Mouse (Mus musculus): ENCODE data around the gene Eif4g3. TPM values are rescaled to one million over a fixed set of nuclear protein-coding genes. Genes with fewer than 3 reads are reported as not detected.
A peak's percentile ranks its signal among the peaks of the same experiment; 100 is the strongest.

The Eif4g3 gene
- polyA plus RNA-seq, 1 experiment from 2014 or later: 56.9 TPM

DNA sequence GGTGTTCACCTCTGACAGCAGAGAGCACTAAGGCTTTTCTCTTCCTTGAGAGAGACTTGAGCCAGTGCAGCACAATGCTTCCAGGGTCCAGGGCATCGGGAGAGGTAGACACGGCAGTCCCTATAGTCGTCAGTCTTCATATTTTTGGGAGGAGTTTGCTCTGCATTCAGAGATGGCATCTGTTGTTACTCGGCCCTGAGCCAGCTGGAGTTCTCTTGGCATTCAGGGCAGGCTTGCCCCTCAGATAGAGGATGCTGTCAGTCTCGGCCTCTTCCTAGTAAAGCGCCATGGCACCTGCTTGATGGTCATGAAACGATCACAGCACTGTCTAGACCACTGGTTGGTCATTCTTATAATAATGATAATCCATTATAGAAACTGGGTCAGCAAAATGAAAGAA, 131.2 kb downstream of the Eif4g3 start:
- ATAC-seq (ENCODE audit: low FRiP score) (no peak), DNase-seq (ENCODE audit: low spot score) (no peak)
- peaks cover 3% of the 10 kb centered on the region; the same call in 1 of the 2 replicates for H3K36me3 ChIP-seq (ENCODE audit: control insufficient read depth, insufficient read depth, low read length)
- H3K27me3 ChIP-seq (ENCODE audit: control insufficient read depth, insufficient read depth, low read length): no peaks in the 10 kb centered on the region
- H3K4me1 ChIP-seq (replicated peaks; ENCODE audit: control insufficient read depth, insufficient read depth, low read length): no peaks in the 10 kb centered on the region
- no peaks in the 10 kb centered on the region for H3K9me3 ChIP-seq (ENCODE audit: control insufficient read depth, low read length)
- H3K27ac ChIP-seq (ENCODE audit: low read depth, low read length): no peak overlapping the region
- WGBS: 87% methylated on average over 7 of the region's 7 CpGs
- H3K9ac ChIP-seq (ENCODE audit: low read depth, low read length): no peak overlapping the region
- H3K4me2 ChIP-seq (replicated peaks; ENCODE audit: low read depth, low read length): no peak overlapping the region
- H3K4me3 ChIP-seq (ENCODE audit: low read depth, low read length): no peak overlapping the region

DNA sequence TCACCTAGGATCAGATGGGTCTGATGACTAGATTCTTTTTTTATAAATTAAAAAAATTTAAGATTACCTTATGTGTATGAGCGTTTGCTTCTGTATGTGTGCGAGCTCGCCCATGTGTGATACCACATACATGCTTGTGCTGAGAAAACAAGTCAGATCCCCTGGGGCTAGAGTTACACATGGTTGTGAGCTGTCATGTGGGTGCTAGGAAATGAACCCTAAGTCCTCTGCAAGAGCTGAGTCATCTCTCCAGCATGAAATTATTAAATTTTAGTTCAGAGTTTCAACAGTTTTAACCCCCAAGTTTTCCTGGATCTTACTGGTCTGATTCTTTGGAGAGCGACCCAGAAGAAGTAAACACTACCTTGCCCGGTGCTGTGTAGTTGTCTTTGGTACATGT, 134.5 kb downstream of the Eif4g3 start:
- ATAC-seq (ENCODE audit: low FRiP score) (no peak), DNase-seq (ENCODE audit: low spot score) (no peak)
- H3K36me3 ChIP-seq (ENCODE audit: control insufficient read depth, insufficient read depth, low read length): peaks cover 3% of the 10 kb centered on the region; the same call in 1 of the 2 replicates
- H3K9me3 ChIP-seq (ENCODE audit: control insufficient read depth, low read length): no peaks in the 10 kb centered on the region
- H3K4me1 ChIP-seq (replicated peaks; ENCODE audit: control insufficient read depth, insufficient read depth, low read length): no peaks in the 10 kb centered on the region
- no peak overlapping the region for H3K4me3 ChIP-seq (ENCODE audit: low read depth, low read length)
- no peaks in the 10 kb centered on the region for H3K27me3 ChIP-seq (ENCODE audit: control insufficient read depth, insufficient read depth, low read length)
- H3K4me2 ChIP-seq (replicated peaks; ENCODE audit: low read depth, low read length): no peak overlapping the region
- H3K9ac ChIP-seq (ENCODE audit: low read depth, low read length): no peak overlapping the region
- no peak overlapping the region for H3K27ac ChIP-seq (ENCODE audit: low read depth, low read length)
- WGBS: 98% methylated on average over 5 of the region's 5 CpGs

DNA sequence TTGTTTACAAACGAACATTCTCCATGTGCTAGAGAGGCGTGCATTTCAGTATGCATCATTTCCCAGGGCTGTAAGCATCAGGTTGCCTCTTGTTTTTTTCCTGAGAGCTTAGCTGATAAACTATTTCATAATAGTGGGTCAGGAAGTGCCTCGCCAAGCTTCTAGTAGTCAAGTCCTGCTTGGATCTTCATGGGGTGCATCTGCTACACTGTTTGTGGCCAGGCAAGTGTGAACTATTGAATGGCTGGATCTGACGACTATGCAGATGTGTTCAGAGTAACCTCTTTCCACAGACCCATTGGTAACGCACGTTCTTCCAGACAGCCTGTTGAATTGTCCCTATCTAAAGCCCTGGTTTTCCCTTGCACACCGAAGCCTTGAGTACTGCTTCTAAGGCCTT, 135.0 kb downstream of the Eif4g3 start:
- H3K27me3 ChIP-seq (ENCODE audit: control insufficient read depth, insufficient read depth, low read length): no peaks in the 10 kb centered on the region
- no peak overlapping the region for H3K9ac ChIP-seq (ENCODE audit: low read depth, low read length)
- ATAC-seq (ENCODE audit: low FRiP score) (no peak), DNase-seq (ENCODE audit: low spot score) (no peak)
- H3K27ac ChIP-seq (ENCODE audit: low read depth, low read length): no peak overlapping the region
- H3K4me1 ChIP-seq (replicated peaks; ENCODE audit: control insufficient read depth, insufficient read depth, low read length): no peaks in the 10 kb centered on the region
- H3K36me3 ChIP-seq (ENCODE audit: control insufficient read depth, insufficient read depth, low read length): peaks cover 3% of the 10 kb centered on the region; the same call in 1 of the 2 replicates
- H3K4me3 ChIP-seq (ENCODE audit: low read depth, low read length): no peak overlapping the region
- H3K9me3 ChIP-seq (ENCODE audit: control insufficient read depth, low read length): no peaks in the 10 kb centered on the region
- 87% methylated on average over 7 of the region's 7 CpGs for WGBS
- H3K4me2 ChIP-seq (replicated peaks; ENCODE audit: low read depth, low read length): no peak overlapping the region

DNA sequence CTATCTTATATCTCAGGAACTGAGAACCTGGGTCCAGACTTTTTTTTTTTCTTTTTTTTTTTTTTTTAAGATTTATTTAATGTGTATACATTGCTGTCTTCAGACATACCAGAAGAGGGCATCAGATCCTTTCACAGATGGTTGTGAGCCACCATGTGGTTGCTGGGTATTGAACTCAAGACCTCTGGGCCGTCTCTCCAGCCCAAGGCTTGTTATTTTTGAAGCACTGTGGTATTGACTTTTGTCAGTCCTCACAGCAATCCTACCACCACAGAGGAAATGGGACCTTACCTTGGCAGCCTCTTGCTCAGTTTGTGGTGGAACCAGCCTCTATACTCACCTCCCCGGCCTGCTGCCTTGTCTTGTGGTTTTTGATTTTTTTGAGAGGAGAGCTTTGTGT, 137.3 kb downstream of the Eif4g3 start:
- Histone ChIP-seq H3K4me2 (replicated peaks; ENCODE audit: low read depth, low read length) (no peak overlapping the region), H3K4me3 (ENCODE audit: low read depth, low read length) (no peak overlapping the region), H3K4me1 (replicated peaks; ENCODE audit: control insufficient read depth, insufficient read depth, low read length) (no peaks in the 10 kb centered on the region), H3K9me3 (ENCODE audit: control insufficient read depth, low read length) (no peaks in the 10 kb centered on the region), H3K27ac (ENCODE audit: low read depth, low read length) (no peak overlapping the region), H3K27me3 (ENCODE audit: control insufficient read depth, insufficient read depth, low read length) (no peaks in the 10 kb centered on the region), H3K9ac (ENCODE audit: low read depth, low read length) (no peak overlapping the region), H3K36me3 (ENCODE audit: control insufficient read depth, insufficient read depth, low read length) (peaks cover 3% of the 10 kb centered on the region; the same call in 1 of the 2 replicates)
- no peak for DNase-seq (ENCODE audit: low spot score)
- no peak for ATAC-seq (ENCODE audit: low FRiP score)
- WGBS: 79% methylated on average over 2 of the region's 2 CpGs

DNA sequence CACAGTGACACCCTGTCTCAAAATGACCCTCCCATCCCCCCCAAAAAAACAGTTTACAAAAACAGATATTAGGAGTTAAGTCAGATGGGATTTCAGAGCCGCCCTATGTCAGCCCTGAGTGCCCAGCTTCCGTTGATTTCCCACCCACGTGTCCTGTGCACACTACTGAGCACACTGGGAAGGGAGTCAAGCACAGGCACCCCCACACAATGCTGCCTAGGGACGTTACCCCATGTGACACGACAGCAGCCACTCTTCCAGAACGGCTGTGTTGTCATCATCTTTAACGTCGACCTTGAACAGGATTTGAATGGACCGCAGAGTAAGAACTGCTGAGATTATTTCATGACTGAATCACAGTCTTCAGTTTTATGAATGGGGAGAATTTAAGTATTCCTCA, 138.4 kb downstream of the Eif4g3 start:
- ATAC-seq (ENCODE audit: low FRiP score): no peak
- no peak overlapping the region for H3K9ac ChIP-seq (ENCODE audit: low read depth, low read length)
- no peaks in the 10 kb centered on the region for H3K36me3 ChIP-seq (ENCODE audit: control insufficient read depth, insufficient read depth, low read length)

DNA sequence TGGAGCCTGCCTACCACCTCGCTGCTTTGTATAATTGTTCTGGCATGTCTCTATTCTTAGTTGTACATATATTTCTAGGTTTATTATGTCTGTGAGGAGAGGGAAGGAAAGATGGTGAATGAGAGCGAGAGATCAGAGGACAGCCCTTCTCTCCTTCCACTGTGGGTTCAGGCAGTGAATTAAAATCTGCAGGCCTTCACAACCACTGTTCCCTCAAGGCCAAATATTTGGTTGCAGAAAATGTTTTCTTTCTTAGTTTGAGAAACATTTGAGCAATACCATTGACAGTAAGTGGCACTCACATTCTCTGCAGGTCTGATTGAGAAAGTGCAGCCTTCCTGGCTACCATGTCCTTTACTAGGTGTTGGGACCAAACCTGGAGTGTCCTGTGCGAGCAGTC, 138.9 kb downstream of the Eif4g3 start:
- DNase-seq (ENCODE audit: low spot score): no peak
- Histone ChIP-seq H3K27ac (ENCODE audit: low read depth, low read length) (peak overlapping the region; percentile 30; the same call in 1 of the 2 replicates), H3K4me2 (replicated peaks; ENCODE audit: low read depth, low read length) (no peak overlapping the region), H3K4me3 (ENCODE audit: low read depth, low read length) (no peak overlapping the region), H3K27me3 (ENCODE audit: control insufficient read depth, insufficient read depth, low read length) (no peaks in the 10 kb centered on the region), H3K4me1 (replicated peaks; ENCODE audit: control insufficient read depth, insufficient read depth, low read length) (no peaks in the 10 kb centered on the region), H3K9ac (ENCODE audit: low read depth, low read length) (no peak overlapping the region), H3K9me3 (ENCODE audit: control insufficient read depth, low read length) (no peaks in the 10 kb centered on the region), H3K36me3 (ENCODE audit: control insufficient read depth, insufficient read depth, low read length) (no peaks in the 10 kb centered on the region)
- WGBS: 97% methylated on average over 3 of the region's 3 CpGs
- no peak for ATAC-seq (ENCODE audit: low FRiP score)

More for the DNA sequence above, 138.4 kb downstream of the Eif4g3 start:
- Histone ChIP-seq H3K27ac (ENCODE audit: low read depth, low read length) (peak overlapping the region; percentile 30; the same call in 1 of the 2 replicates), H3K27me3 (ENCODE audit: control insufficient read depth, insufficient read depth, low read length) (no peaks in the 10 kb centered on the region), H3K4me2 (replicated peaks; ENCODE audit: low read depth, low read length) (no peak overlapping the region), H3K4me3 (ENCODE audit: low read depth, low read length) (no peak overlapping the region), H3K4me1 (replicated peaks; ENCODE audit: control insufficient read depth, insufficient read depth, low read length) (no peaks in the 10 kb centered on the region), H3K9me3 (ENCODE audit: control insufficient read depth, low read length) (no peaks in the 10 kb centered on the region)
- 91% methylated on average over 9 of the region's 9 CpGs for WGBS
- DNase-seq (ENCODE audit: low spot score): no peak

DNA sequence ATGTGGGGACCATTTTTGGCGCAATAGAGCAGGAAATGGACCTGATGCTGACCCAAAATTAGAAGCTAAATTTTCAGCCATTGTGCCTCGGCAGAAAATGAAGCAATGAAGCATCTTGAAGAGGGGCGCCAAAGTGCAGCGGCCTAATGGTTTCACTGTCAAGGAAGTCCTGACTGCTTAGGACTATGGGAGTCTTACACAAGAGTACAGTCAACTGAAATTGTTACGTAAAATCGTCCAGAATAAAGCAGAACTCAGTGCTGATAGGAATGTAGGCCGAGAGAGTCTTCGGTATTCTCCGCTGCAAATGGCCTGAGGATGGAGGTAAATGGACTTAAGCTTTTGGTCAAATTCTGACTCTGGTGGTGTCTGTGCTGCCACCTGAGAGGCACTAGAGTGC, 140.5 kb downstream of the Eif4g3 start:
- H3K9me3 ChIP-seq (ENCODE audit: control insufficient read depth, low read length): no peaks in the 10 kb centered on the region
- no peak overlapping the region for H3K4me3 ChIP-seq (ENCODE audit: low read depth, low read length)
- 95% methylated on average over 9 of the region's 9 CpGs for WGBS
- DNase-seq (ENCODE audit: low spot score) (no peak), ATAC-seq (ENCODE audit: low FRiP score) (no peak)
- H3K36me3 ChIP-seq (ENCODE audit: control insufficient read depth, insufficient read depth, low read length): no peaks in the 10 kb centered on the region
- H3K4me1 ChIP-seq (replicated peaks; ENCODE audit: control insufficient read depth, insufficient read depth, low read length): no peaks in the 10 kb centered on the region
- no peak overlapping the region for H3K4me2 ChIP-seq (replicated peaks; ENCODE audit: low read depth, low read length)
- no peaks in the 10 kb centered on the region for H3K27me3 ChIP-seq (ENCODE audit: control insufficient read depth, insufficient read depth, low read length)
- H3K27ac ChIP-seq (ENCODE audit: low read depth, low read length): no peak overlapping the region
- H3K9ac ChIP-seq (ENCODE audit: low read depth, low read length): no peak overlapping the region

DNA sequence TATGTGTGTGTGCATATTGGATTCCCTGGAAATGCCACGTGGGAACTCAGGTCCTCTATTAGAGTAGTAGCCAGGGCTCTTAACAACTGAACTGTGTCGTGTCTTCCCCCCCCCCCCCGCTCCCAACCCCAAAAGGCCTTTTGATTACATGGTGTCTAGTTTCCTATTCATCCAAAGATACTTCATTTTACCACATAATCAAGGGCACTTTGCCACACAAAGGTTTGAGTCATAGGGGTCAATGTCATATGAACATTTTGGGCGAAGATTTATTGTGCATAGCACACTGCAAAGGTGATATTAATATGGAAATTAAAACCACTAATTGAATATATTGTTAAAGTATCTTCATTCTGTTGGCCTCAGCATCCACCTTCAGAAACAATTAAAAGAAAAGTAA, 144.5 kb downstream of the Eif4g3 start:
- H3K4me1 ChIP-seq (replicated peaks; ENCODE audit: control insufficient read depth, insufficient read depth, low read length): no peaks in the 10 kb centered on the region
- H3K9me3 ChIP-seq (ENCODE audit: control insufficient read depth, low read length): no peaks in the 10 kb centered on the region
- ATAC-seq (ENCODE audit: low FRiP score) (no peak), DNase-seq (ENCODE audit: low spot score) (no peak)
- no peaks in the 10 kb centered on the region for H3K27me3 ChIP-seq (ENCODE audit: control insufficient read depth, insufficient read depth, low read length)
- WGBS: 67% methylated on average over 4 of the region's 4 CpGs
- no peak overlapping the region for H3K9ac ChIP-seq (ENCODE audit: low read depth, low read length)
- H3K36me3 ChIP-seq (ENCODE audit: control insufficient read depth, insufficient read depth, low read length): no peaks in the 10 kb centered on the region
- no peak overlapping the region for H3K27ac ChIP-seq (ENCODE audit: low read depth, low read length)
- H3K4me2 ChIP-seq (replicated peaks; ENCODE audit: low read depth, low read length): no peak overlapping the region
- no peak overlapping the region for H3K4me3 ChIP-seq (ENCODE audit: low read depth, low read length)

DNA sequence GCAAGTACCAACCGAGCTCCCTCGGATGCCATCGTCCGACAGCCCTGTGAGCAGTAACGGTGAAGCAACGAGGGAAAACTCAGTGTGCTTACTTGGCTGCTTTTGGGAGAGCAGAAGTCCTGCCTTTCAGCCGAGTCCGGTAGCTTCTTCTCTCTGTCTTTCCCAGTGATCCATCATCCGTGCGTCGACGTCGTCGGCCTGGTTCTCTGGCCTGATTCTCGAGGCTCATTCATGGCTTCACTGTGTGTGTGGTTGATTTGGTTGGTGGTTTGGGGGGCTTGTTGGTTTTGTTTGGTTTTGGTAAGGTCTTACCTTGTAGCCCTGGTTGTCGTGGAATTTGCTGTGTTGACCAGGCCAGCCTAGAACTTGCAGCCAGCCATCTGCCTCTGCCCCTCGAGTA, 145.0 kb downstream of the Eif4g3 start:
- no peak overlapping the region for H3K27ac ChIP-seq (ENCODE audit: low read depth, low read length)
- H3K4me2 ChIP-seq (replicated peaks; ENCODE audit: low read depth, low read length): no peak overlapping the region
- no peaks in the 10 kb centered on the region for H3K36me3 ChIP-seq (ENCODE audit: control insufficient read depth, insufficient read depth, low read length)
- ATAC-seq (ENCODE audit: low FRiP score): no peak
- WGBS: 75% methylated on average over 17 of the region's 17 CpGs
- no peaks in the 10 kb centered on the region for H3K9me3 ChIP-seq (ENCODE audit: control insufficient read depth, low read length)
- H3K9ac ChIP-seq (ENCODE audit: low read depth, low read length): no peak overlapping the region
- H3K4me1 ChIP-seq (replicated peaks; ENCODE audit: control insufficient read depth, insufficient read depth, low read length): no peaks in the 10 kb centered on the region
- H3K4me3 ChIP-seq (ENCODE audit: low read depth, low read length): no peak overlapping the region
- H3K27me3 ChIP-seq (ENCODE audit: control insufficient read depth, insufficient read depth, low read length): no peaks in the 10 kb centered on the region
- no peak for DNase-seq (ENCODE audit: low spot score)

All from hindbrain, embryonic 11.5 days (tissue).